Mouse (Mus musculus): ENCODE measurements around the gene Fgf11. TPM values are rescaled to one million over a fixed set of nuclear protein-coding genes. Genes with fewer than 3 reads are reported as not detected.
A peak's percentile ranks its signal among the peaks of the same experiment; 100 is the strongest.

The Fgf11 gene
- polyA plus RNA-seq, 1 experiment from 2014 or later, result 2.5 TPM

DNA sequence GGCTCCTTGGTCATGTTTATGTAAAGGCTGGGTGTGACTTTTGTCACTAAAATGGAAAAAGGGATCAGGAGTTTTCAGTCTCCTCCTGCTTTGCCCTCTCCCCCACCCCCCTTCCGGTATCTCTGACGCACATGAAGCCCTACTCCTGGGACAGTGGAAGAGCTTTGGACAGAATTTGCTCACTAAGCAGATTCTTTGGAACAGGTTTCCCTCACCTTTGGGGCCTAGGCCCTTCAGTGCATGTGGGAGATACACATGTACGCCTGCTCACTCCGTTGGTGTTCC lies 34.1 kb downstream of the Fgf11 start:
- no peaks in the 10 kb centered on the region for H3K27me3 ChIP-seq (ENCODE audit: control insufficient read depth, insufficient read depth, low read length)
- H3K4me2 ChIP-seq, result peak overlapping the region; percentile 82
- peak overlapping the region; percentile 71 for H3K27ac ChIP-seq (ENCODE audit: low read depth, low read length)
- ATAC-seq (replicated peaks; ENCODE audit: insufficient number of reproducible peaks, low FRiP score, low TSS enrichment), result no peak
- peak overlapping the region; percentile 97 for H3K9ac ChIP-seq (ENCODE audit: low read depth, low read length)
- H3K36me3 ChIP-seq (ENCODE audit: control insufficient read depth, insufficient read depth, low read length), result no peaks in the 10 kb centered on the region
- H3K9me3 ChIP-seq (replicated peaks; ENCODE audit: control insufficient read depth, low read length), result no peaks in the 10 kb centered on the region
- H3K4me3 ChIP-seq (ENCODE audit: low read depth, low read length), result peak overlapping the region; percentile 93
- 38% methylated on average over 4 of the region's 4 CpGs for WGBS (ENCODE audit: insufficient replicate concordance)
- H3K4me1 ChIP-seq (ENCODE audit: control insufficient read depth, insufficient read depth, low read length), result peaks cover 12% of the 10 kb centered on the region

- peak overlapping the region; percentile 82 for H3K4me2 ChIP-seq
- peak overlapping the region; percentile 97 for H3K9ac ChIP-seq (ENCODE audit: low read depth, low read length)
- no peak for ATAC-seq (replicated peaks; ENCODE audit: insufficient number of reproducible peaks, low FRiP score, low TSS enrichment)
- peak overlapping the region; percentile 93 for H3K4me3 ChIP-seq (ENCODE audit: low read depth, low read length)
- H3K9me3 ChIP-seq (replicated peaks; ENCODE audit: control insufficient read depth, low read length), result no peaks in the 10 kb centered on the region
- no peaks in the 10 kb centered on the region for H3K27me3 ChIP-seq (ENCODE audit: control insufficient read depth, insufficient read depth, low read length)
- peak overlapping the region; percentile 91 for H3K27ac ChIP-seq (ENCODE audit: low read depth, low read length)
- 49% methylated on average over 13 of the region's 13 CpGs for WGBS (ENCODE audit: insufficient replicate concordance)
- no peaks in the 10 kb centered on the region for H3K36me3 ChIP-seq (ENCODE audit: control insufficient read depth, insufficient read depth, low read length)
- H3K4me1 ChIP-seq (ENCODE audit: control insufficient read depth, insufficient read depth, low read length), result peaks cover 12% of the 10 kb centered on the region
These were observed 34.6 kb downstream of the Fgf11 start for GRCm38 (mm10) chr11:69766872-69767624.

- Histone ChIP-seq H3K9ac (ENCODE audit: low read depth, low read length) (peak overlapping the region; percentile 97), H3K27me3 (ENCODE audit: control insufficient read depth, insufficient read depth, low read length) (no peaks in the 10 kb centered on the region), H3K27ac (ENCODE audit: low read depth, low read length) (peak overlapping the region; percentile 91), H3K4me2 (peak overlapping the region; percentile 82), H3K4me1 (ENCODE audit: control insufficient read depth, insufficient read depth, low read length) (peaks cover 12% of the 10 kb centered on the region), H3K4me3 (ENCODE audit: low read depth, low read length) (peak overlapping the region; percentile 93), H3K9me3 (replicated peaks; ENCODE audit: control insufficient read depth, low read length) (no peaks in the 10 kb centered on the region), H3K36me3 (ENCODE audit: control insufficient read depth, insufficient read depth, low read length) (no peaks in the 10 kb centered on the region)
- ATAC-seq (replicated peaks; ENCODE audit: insufficient number of reproducible peaks, low FRiP score, low TSS enrichment), result peak; percentile 68
- WGBS (ENCODE audit: insufficient replicate concordance), result under 1% methylated on average over 37 of the region's 37 CpGs
These were observed 35.5 kb downstream of the Fgf11 start for GRCm38 (mm10) chr11:69766126-69766609.

DNA sequence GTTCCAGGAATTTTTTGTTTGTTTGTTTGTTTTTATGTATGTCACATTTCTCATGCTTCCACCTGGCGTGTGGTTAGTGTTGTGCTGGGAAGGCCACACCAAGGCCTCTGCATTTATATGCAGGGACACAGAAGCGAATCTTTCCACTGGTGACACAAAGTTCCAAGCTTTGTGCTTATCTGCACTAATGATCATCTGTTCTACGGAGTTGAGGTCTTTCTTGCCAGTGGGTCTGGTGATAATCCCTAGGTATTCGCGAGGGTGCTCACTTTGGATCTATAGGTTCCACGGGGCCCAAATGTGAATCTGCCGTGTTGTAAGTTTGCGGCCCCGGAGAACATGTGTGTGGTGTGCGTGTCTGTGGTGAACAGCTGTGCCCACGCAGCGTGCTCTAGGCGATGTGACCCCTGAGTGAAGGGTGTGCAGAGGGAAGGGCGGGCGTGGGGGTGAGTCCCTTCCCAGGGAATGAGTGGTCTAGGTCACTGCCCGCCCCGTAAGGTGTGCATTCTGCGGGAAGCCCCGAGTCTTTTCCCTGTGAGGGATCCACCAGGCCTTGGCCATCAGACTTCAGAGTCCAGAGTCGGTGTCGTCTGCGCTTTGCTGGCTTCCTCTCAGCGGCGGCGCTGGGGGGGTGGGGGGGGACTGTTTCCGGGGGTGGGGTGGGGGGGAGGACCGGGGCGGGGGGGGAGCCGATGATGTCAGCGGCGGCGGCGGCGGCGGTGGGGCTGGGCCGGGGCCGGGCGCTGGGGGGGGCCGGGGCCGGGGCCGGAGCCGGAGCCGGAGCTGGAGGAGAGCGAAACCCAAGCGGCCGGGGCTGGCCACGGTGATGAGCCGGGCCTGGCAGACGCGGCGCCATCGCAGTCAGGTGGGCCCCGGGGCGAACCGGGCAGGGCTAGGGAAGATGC lies 36.2 kb downstream of the Fgf11 start, which contains the start of gene Zbtb4:
Zbtb4 (plus strand) TSS at position 692 of the 905 bp plus-strand sequence.
- no peaks in the 10 kb centered on the region for H3K36me3 ChIP-seq (ENCODE audit: control insufficient read depth, insufficient read depth, low read length)
- peak within 1 kb of the TSS; percentile 97 for H3K9ac ChIP-seq (ENCODE audit: low read depth, low read length)
- H3K4me3 ChIP-seq (ENCODE audit: low read depth, low read length), result peak within 1 kb of the TSS; percentile 93
- H3K4me1 ChIP-seq (ENCODE audit: control insufficient read depth, insufficient read depth, low read length), result peaks cover 15% of the 10 kb centered on the region
- no peaks in the 10 kb centered on the region for H3K27me3 ChIP-seq (ENCODE audit: control insufficient read depth, insufficient read depth, low read length)
- peak within 1 kb of the TSS; percentile 91 for H3K27ac ChIP-seq (ENCODE audit: low read depth, low read length)
- 23% methylated on average over 32 of the region's 55 CpGs for WGBS (ENCODE audit: insufficient replicate concordance)
- ATAC-seq (replicated peaks; ENCODE audit: insufficient number of reproducible peaks, low FRiP score, low TSS enrichment), result peak; percentile 53; the same call in 1 of the 2 replicates
- no peaks in the 10 kb centered on the region for H3K9me3 ChIP-seq (replicated peaks; ENCODE audit: control insufficient read depth, low read length)
- H3K4me2 ChIP-seq, result peak within 1 kb of the TSS; percentile 82

- no peaks in the 10 kb centered on the region for H3K36me3 ChIP-seq (ENCODE audit: control insufficient read depth, insufficient read depth, low read length)
- no peak for ATAC-seq (replicated peaks; ENCODE audit: insufficient number of reproducible peaks, low FRiP score, low TSS enrichment)
- H3K27ac ChIP-seq (ENCODE audit: low read depth, low read length), result no peak overlapping the region
- 55% methylated on average over 7 of the region's 7 CpGs for WGBS (ENCODE audit: insufficient replicate concordance)
- H3K9ac ChIP-seq (ENCODE audit: low read depth, low read length), result no peak overlapping the region
- no peaks in the 10 kb centered on the region for H3K27me3 ChIP-seq (ENCODE audit: control insufficient read depth, insufficient read depth, low read length)
- no peaks in the 10 kb centered on the region for H3K9me3 ChIP-seq (replicated peaks; ENCODE audit: control insufficient read depth, low read length)
- no peak overlapping the region for H3K4me3 ChIP-seq (ENCODE audit: low read depth, low read length)
- H3K4me2 ChIP-seq, result no peak overlapping the region
- H3K4me1 ChIP-seq (ENCODE audit: control insufficient read depth, insufficient read depth, low read length), result peaks cover 25% of the 10 kb centered on the region
These were observed 38.1 kb downstream of the Fgf11 start for GRCm38 (mm10) chr11:69763551-69763950.

DNA sequence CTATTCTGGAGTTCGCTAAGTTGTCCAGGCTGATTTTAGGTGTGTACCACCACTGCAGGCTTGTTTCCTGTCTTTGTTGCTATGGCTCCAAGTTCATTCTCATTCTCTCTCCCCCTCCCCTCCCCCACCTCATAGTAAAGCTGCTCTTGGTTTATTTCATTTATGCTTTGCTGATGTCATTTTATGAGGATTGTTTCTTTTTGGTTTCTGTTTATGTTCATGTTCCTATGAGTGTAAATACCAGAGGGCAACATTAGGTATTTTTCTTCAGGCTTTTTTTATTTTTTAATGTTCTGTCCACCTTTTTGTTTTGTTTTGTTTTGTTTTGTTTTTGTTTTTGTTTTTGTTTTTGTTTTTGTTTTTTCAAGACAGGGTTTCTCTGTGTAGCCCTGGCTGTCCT lies 39.8 kb downstream of the Fgf11 start, which contains the start of gene Slc35g3:
Slc35g3 (minus strand) TSS at position 101 of the 400 bp plus-strand sequence.
- Histone ChIP-seq H3K9me3 (replicated peaks; ENCODE audit: control insufficient read depth, low read length) (no peaks in the 10 kb centered on the region), H3K27me3 (ENCODE audit: control insufficient read depth, insufficient read depth, low read length) (no peaks in the 10 kb centered on the region), H3K36me3 (ENCODE audit: control insufficient read depth, insufficient read depth, low read length) (no peaks in the 10 kb centered on the region), H3K4me3 (ENCODE audit: low read depth, low read length) (no peak within 1 kb of the TSS), H3K27ac (ENCODE audit: low read depth, low read length) (no peak within 1 kb of the TSS), H3K4me1 (ENCODE audit: control insufficient read depth, insufficient read depth, low read length) (peaks cover 22% of the 10 kb centered on the region), H3K9ac (ENCODE audit: low read depth, low read length) (no peak within 1 kb of the TSS), H3K4me2 (no peak within 1 kb of the TSS)
- WGBS (ENCODE audit: insufficient replicate concordance), result 54% methylated on average over 1 of the region's 1 CpGs
- ATAC-seq (replicated peaks; ENCODE audit: insufficient number of reproducible peaks, low FRiP score, low TSS enrichment), result no peak

DNA sequence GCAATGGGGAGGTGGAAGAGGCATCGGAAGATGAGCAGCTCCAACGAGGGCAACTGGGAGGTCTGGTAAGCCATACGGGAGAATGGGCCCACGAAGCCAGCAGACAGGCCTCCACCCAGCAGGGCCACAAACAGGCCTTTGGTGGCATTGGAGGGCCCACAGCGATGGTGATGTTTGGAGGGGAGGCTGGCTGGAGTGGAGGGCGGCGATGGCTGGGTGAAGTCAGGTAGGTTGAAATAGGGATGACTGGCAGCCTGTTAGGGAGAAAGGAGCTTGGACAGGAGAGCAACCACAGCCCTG lies 40.8 kb downstream of the Fgf11 start:
- Histone ChIP-seq H3K27ac (ENCODE audit: low read depth, low read length) (no peak overlapping the region), H3K27me3 (ENCODE audit: control insufficient read depth, insufficient read depth, low read length) (no peaks in the 10 kb centered on the region), H3K4me1 (ENCODE audit: control insufficient read depth, insufficient read depth, low read length) (peaks cover 29% of the 10 kb centered on the region), H3K4me3 (ENCODE audit: low read depth, low read length) (no peak overlapping the region), H3K36me3 (ENCODE audit: control insufficient read depth, insufficient read depth, low read length) (no peaks in the 10 kb centered on the region), H3K9me3 (replicated peaks; ENCODE audit: control insufficient read depth, low read length) (no peaks in the 10 kb centered on the region), H3K9ac (ENCODE audit: low read depth, low read length) (no peak overlapping the region), H3K4me2 (no peak overlapping the region)
- WGBS (ENCODE audit: insufficient replicate concordance), result 87% methylated on average over 7 of the region's 7 CpGs
- no peak for ATAC-seq (replicated peaks; ENCODE audit: insufficient number of reproducible peaks, low FRiP score, low TSS enrichment)

- Histone ChIP-seq H3K9ac (ENCODE audit: low read depth, low read length) (peak overlapping the region; percentile 92), H3K4me3 (ENCODE audit: low read depth, low read length) (no peak overlapping the region), H3K4me2 (peak overlapping the region; percentile 80), H3K27me3 (ENCODE audit: control insufficient read depth, insufficient read depth, low read length) (no peaks in the 10 kb centered on the region), H3K36me3 (ENCODE audit: control insufficient read depth, insufficient read depth, low read length) (no peaks in the 10 kb centered on the region), H3K27ac (ENCODE audit: low read depth, low read length) (peak overlapping the region; percentile 97), H3K4me1 (ENCODE audit: control insufficient read depth, insufficient read depth, low read length) (peaks cover 32% of the 10 kb centered on the region), H3K9me3 (replicated peaks; ENCODE audit: control insufficient read depth, low read length) (no peaks in the 10 kb centered on the region)
- no peak for ATAC-seq (replicated peaks; ENCODE audit: insufficient number of reproducible peaks, low FRiP score, low TSS enrichment)
- 79% methylated on average over 14 of the region's 14 CpGs for WGBS (ENCODE audit: insufficient replicate concordance)
These were observed 41.3 kb downstream of the Fgf11 start for GRCm38 (mm10) chr11:69760160-69760900.
